In the genomic region with DNA sequence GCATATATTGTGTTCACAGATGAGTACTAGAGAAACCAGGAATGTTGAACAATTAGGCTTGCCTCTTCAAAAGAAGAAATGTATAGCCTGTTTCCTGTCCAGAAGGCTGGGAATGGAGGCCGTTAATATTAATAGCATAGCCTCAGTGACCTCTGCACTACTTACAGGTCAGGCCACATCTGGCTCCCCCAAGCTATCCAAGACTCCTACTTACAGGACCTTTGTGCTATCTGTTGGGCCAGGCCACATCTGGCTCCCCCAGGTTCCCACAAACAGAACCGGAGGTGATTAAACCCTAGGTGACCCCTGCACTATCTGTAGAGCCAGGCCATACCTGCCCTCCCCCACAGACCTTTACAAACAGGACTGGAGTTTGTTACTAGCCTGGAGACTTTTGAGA, we compare ENCODE assay signal across 15 mouse cellular contexts.
"Had no signal": no experiment of that assay in that cellular context is flagged by ENCODE, and none has a peak within 500 bp of the region (broad histone marks: within the 10 kb centered on the region; RNA-seq: fewer than 3 reads in every experiment).

No protein-coding gene starts in this region.

- DNase-seq: kidney, adult 9 months; kidney, postnatal 10 days; kidney, postnatal 4 days; left cerebral cortex, postnatal 4 days; lung, embryonic 14.5 days; lung, postnatal 10 days; lung, postnatal 4 days; right cerebral cortex, postnatal 4 days; spleen, adult 18-20 months; thymus, adult 18-20 months; thymus, postnatal 14 days had no signal

- H3K4me1 ChIP-seq: limb, embryonic 15.5 days had no signal

- H3K27me3 ChIP-seq: limb, embryonic 15.5 days; liver, embryonic 12.5 days; midbrain, embryonic 12.5 days had no signal

- ATAC-seq: liver, embryonic 12.5 days had no signal

- H3K4me2 ChIP-seq: limb, embryonic 15.5 days; liver, embryonic 12.5 days; lung, embryonic 14.5 days; midbrain, embryonic 12.5 days had no signal

- H3K9ac ChIP-seq: limb, embryonic 15.5 days; liver, embryonic 12.5 days; lung, embryonic 14.5 days; midbrain, embryonic 12.5 days had no signal

- H3K4me3 ChIP-seq: layer of hippocampus, adult 2 months; limb, embryonic 15.5 days; liver, embryonic 12.5 days; midbrain, embryonic 12.5 days had no signal

- H3K9me3 ChIP-seq: limb, embryonic 15.5 days; liver, embryonic 12.5 days; midbrain, embryonic 12.5 days had no signal

- H3K27ac ChIP-seq: layer of hippocampus, adult 2 months; limb, embryonic 15.5 days; liver, embryonic 12.5 days had no signal

- H3K36me3 ChIP-seq: limb, embryonic 15.5 days; liver, embryonic 12.5 days; midbrain, embryonic 12.5 days had no signal
